Mouse (Mus musculus) limb, embryonic 14.5 days (tissue): ENCODE data around the gene Il5. TPM values are rescaled to one million over a fixed set of nuclear protein-coding genes. Genes with fewer than 3 reads are reported as not detected.

Experiments used
- ATAC-seq: fragments of 200-750 bp; cut with Nextera tagmentation; 2 replicates; pipeline ENCODE4 v1.8.0; 2017; ENCODE audit warnings: low read depth, moderate number of reproducible peaks, moderate TSS enrichment; ENCODE audit not compliant: low FRiP score
- DNase-seq: peaks from one replicate; pipeline ENCODE4 v3.0.0-alpha.2; 2015; ENCODE audit warnings: low spot score
- H3K27ac ChIP-seq: fragments of 300-500 bp; sonication (generic); replicated peaks from 2 replicates; pipeline ENCODE4 v1.5.1; 2014; ENCODE audit warnings: low read depth, mild to moderate bottlenecking, low read length, moderate library complexity, mixed read lengths
- H3K27me3 ChIP-seq: fragments of 300-500 bp; sonication (generic); 2 replicates; pipeline ENCODE4 v1.6.1; 2014; ENCODE audit warnings: low read length, mixed read lengths; ENCODE audit not compliant: control insufficient read depth, insufficient read depth
- H3K36me3 ChIP-seq: fragments of 300-500 bp; sonication (generic); 2 replicates; pipeline ENCODE4 v1.6.1; 2014; ENCODE audit warnings: mild to moderate bottlenecking, low read length, moderate library complexity, mixed read lengths; ENCODE audit not compliant: control insufficient read depth, insufficient read depth
- H3K4me1 ChIP-seq: fragments of 300-500 bp; sonication (generic); 2 replicates; pipeline ENCODE4 v1.6.1; 2014; ENCODE audit warnings: antibody characterized with exemption, low read length, mixed read lengths; ENCODE audit not compliant: control insufficient read depth, insufficient read depth
- H3K4me2 ChIP-seq: fragments of 300-500 bp; sonication (generic); replicated peaks from 2 replicates; pipeline ENCODE4 v1.6.1; 2014; ENCODE audit warnings: low read depth, mild to moderate bottlenecking, low read length, moderate library complexity; ENCODE audit not compliant: severe bottlenecking
- H3K4me3 ChIP-seq: fragments of 300-500 bp; sonication (generic); replicated peaks from 2 replicates; pipeline ENCODE4 v1.5.1; 2014; ENCODE audit warnings: low read length
- H3K9ac ChIP-seq: fragments of 300-500 bp; sonication (generic); 2 replicates; pipeline ENCODE4 v1.6.1; 2014; ENCODE audit warnings: mild to moderate bottlenecking, low read depth, low read length, moderate library complexity; ENCODE audit not compliant: severe bottlenecking
- H3K9me3 ChIP-seq: fragments of 300-500 bp; sonication (generic); 2 replicates; pipeline ENCODE4 v1.6.1; 2016; ENCODE audit warnings: low read length; ENCODE audit not compliant: control insufficient read depth
- POLR2A ChIP-seq: fragments of 200-500 bp; IDR thresholded peaks from 2 replicates; pipeline ENCODE4 v1.8.0; 2012; ENCODE audit warnings: inconsistent platforms, mild to moderate bottlenecking, moderate library complexity, borderline replicate concordance; ENCODE audit not compliant: insufficient read depth, insufficient read length; ENCODE audit errors: extremely low read depth
- WGBS: fragments of 180-500 bp; shearing (Covaris S2); extraction: QIAGEN DNeasy Blood & Tissue Kit; methylation state at CpG from one replicate; pipeline ENCODE4 v1.1.7; 2014; 5-methylcytosine and 5-hydroxymethylcytosine counted together
- polyA plus RNA-seq, 2 experiments: library from polyadenylated mRNA; depleted of rRNA in 1 of 2; stranded (reverse) in 1 of 2; unstranded in 1 of 2; fragments of >200 nt; fragmentation: Nextera tagmentation in 1 of 2; extraction: Ambion mirVana in 1 of 2; gene quantifications; 2 replicates each; pipeline versions ENCODE4 v1.2.1 to v1.2.3; 2012 to 2014

Gene Il5
- polyA plus RNA-seq, 2 experiments: not detected

DNA sequence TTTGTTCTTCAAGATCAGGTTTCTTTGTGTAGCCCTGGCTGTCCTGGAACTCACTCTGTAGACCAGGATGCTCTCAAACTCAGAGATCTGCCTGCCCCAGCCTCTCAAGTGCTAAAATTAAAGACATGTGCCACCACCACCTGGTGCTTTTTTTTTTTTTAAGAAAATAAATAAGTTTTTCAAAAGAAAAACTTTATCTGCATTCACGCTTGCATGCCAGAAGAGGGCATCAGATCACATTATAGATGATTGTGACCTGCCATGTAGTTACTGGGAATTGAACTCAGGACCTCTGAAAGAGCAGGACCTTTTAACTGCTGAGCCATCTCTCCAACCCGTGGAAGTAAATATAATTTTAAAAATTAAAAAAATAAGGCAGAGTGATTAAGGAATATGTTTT lies 24.7 kb downstream of the Il5 start:
- H3K4me1 ChIP-seq: no peaks in the 10 kb centered on the region
- ATAC-seq: no peak
- no peak overlapping the region for H3K4me3 ChIP-seq
- DNase-seq: no peak
- H3K9me3 ChIP-seq: no peaks in the 10 kb centered on the region
- no peak overlapping the region for H3K27ac ChIP-seq
- no peaks in the 10 kb centered on the region for H3K27me3 ChIP-seq
- WGBS: 95% methylated on average over 2 of the region's 2 CpGs
- H3K9ac ChIP-seq: no peak overlapping the region
- no peak for TF ChIP-seq POLR2A
- no peaks in the 10 kb centered on the region for H3K36me3 ChIP-seq
- H3K4me2 ChIP-seq: no peak overlapping the region

- 91% methylated on average over 9 of the region's 9 CpGs for WGBS
- no peaks in the 10 kb centered on the region for H3K4me1 ChIP-seq
Observed at GRCm38 (mm10) chr11:53747985-53748384, 27.4 kb downstream of the Il5 start.

DNA sequence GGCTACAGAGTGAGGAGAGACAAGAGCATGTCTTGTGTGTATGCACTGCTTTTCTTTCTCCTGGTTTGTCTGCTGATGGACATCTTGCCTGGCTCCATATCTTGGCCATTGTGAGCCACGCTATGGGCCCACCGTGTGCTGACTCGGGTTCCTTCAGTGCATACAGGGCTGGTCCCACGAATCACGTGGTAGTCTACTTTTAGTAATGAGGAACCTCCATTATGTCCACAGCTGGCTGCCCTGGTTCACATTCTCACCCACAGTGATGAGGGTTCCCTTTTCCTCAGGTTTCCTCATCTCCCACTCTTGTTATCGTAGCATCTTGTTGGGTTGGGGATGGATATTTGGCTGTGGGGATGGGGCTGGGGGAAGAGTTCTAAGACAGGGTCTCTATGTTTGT lies 28.0 kb downstream of the Il5 start:
- TF ChIP-seq POLR2A: no peak
- no peak overlapping the region for H3K4me2 ChIP-seq
- H3K27ac ChIP-seq: no peak overlapping the region
- H3K36me3 ChIP-seq: no peaks in the 10 kb centered on the region
- ATAC-seq: no peak
- H3K4me3 ChIP-seq: no peak overlapping the region
- DNase-seq: no peak
- WGBS: 91% methylated on average over 6 of the region's 6 CpGs
- H3K27me3 ChIP-seq: no peaks in the 10 kb centered on the region
- H3K9me3 ChIP-seq: no peaks in the 10 kb centered on the region
- no peak overlapping the region for H3K9ac ChIP-seq
- no peaks in the 10 kb centered on the region for H3K4me1 ChIP-seq

More at GRCm38 (mm10) chr11:53747985-53748384, 27.4 kb downstream of the Il5 start:
- no peak for ATAC-seq
- Histone ChIP-seq H3K4me3 (no peak overlapping the region), H3K9me3 (no peaks in the 10 kb centered on the region), H3K36me3 (no peaks in the 10 kb centered on the region), H3K4me2 (no peak overlapping the region), H3K27ac (no peak overlapping the region), H3K27me3 (no peaks in the 10 kb centered on the region), H3K9ac (no peak overlapping the region)
- DNase-seq: no peak
- no peak for TF ChIP-seq POLR2A

DNA sequence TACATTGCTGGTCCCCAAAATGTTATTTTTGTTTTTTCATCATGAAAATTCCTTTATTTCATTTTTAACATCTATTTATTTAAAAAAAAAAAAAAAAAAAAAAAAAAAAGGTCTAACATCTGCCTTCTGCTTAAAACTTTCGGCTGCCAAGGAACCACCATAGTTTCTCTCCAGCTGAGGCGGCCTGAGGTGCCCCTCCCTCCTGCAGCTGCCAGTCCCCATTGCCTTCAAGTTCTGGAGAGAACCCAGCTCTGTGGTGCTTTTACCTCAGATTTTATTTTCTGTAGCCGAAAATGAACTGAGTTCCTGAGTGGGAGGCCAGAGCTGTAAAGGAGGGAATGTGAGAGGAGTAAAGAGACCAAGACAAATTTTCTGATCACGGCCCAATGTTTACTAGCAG lies 28.7 kb downstream of the Il5 start:
- no peak overlapping the region for H3K4me2 ChIP-seq
- 56% methylated on average over 4 of the region's 4 CpGs for WGBS
- H3K4me3 ChIP-seq: no peak overlapping the region
- no peaks in the 10 kb centered on the region for H3K36me3 ChIP-seq
- DNase-seq (no peak), ATAC-seq (no peak)
- no peak for TF ChIP-seq POLR2A
- H3K27ac ChIP-seq: no peak overlapping the region
- no peaks in the 10 kb centered on the region for H3K27me3 ChIP-seq
- H3K4me1 ChIP-seq: no peaks in the 10 kb centered on the region
- H3K9ac ChIP-seq: no peak overlapping the region
- no peaks in the 10 kb centered on the region for H3K9me3 ChIP-seq

GRCm38 (mm10) chr11:53749716-53750352 lies 29.2 kb downstream of the Il5 start:
- Histone ChIP-seq H3K27me3 (no peaks in the 10 kb centered on the region), H3K4me3 (no peak overlapping the region), H3K4me1 (no peaks in the 10 kb centered on the region), H3K9me3 (no peaks in the 10 kb centered on the region), H3K27ac (no peak overlapping the region), H3K4me2 (no peak overlapping the region), H3K36me3 (no peaks in the 10 kb centered on the region), H3K9ac (no peak overlapping the region)
- ATAC-seq (no peak), DNase-seq (no peak)
- WGBS: 63% methylated on average over 5 of the region's 5 CpGs
- no peak for TF ChIP-seq POLR2A
